Mouse (Mus musculus): Measurements from ENCODE around the gene Hsdl1.

GRCm38 (mm10) chr8:119547019-119547691 lies 27.8 kb downstream of the Hsdl1 start:
- TF ChIP-seq POLR2A (IDR thresholded peaks at IDR 0.05; ENCODE audit: borderline replicate concordance, control insufficient read depth, low read depth, low read length) (no peak), CTCF (IDR thresholded peaks at IDR 0.05; ENCODE audit: control insufficient read depth, insufficient read depth, low read length) (no peak)

Measured in bone marrow, adult 2 months (tissue).